Mouse (Mus musculus): ENCODE results near the gene Rcbtb2.
A peak's percentile ranks its signal among the peaks of the same experiment; 100 is the strongest.

Gene Rcbtb2

GRCm38 (mm10) chr14:73201447-73201846 lies 78.6 kb downstream of the Rcbtb2 start:
- peak; percentile 15 for DNase-seq (ENCODE audit: low read depth, low spot score)

- peak; percentile 70 for DNase-seq (ENCODE audit: low read depth, low spot score)
These were observed 81.2 kb downstream of the Rcbtb2 start for GRCm38 (mm10) chr14:73204016-73204415.

- no peak for DNase-seq (ENCODE audit: low read depth, low spot score)
These were observed 86.4 kb downstream of the Rcbtb2 start for GRCm38 (mm10) chr14:73209262-73209661.

- no peak for DNase-seq (ENCODE audit: low read depth, low spot score)
These were observed 87.4 kb downstream of the Rcbtb2 start for GRCm38 (mm10) chr14:73210196-73210595.

GRCm38 (mm10) chr14:73211477-73211876 lies 88.6 kb downstream of the Rcbtb2 start:
- no peak for DNase-seq (ENCODE audit: low read depth, low spot score)

- DNase-seq (ENCODE audit: low read depth, low spot score): peak; percentile 73
These were observed 94.2 kb downstream of the Rcbtb2 start for GRCm38 (mm10) chr14:73217062-73217461.

- DNase-seq (ENCODE audit: low read depth, low spot score): peak; percentile 25
These were observed 99.6 kb downstream of the Rcbtb2 start for GRCm38 (mm10) chr14:73222316-73222970.

- DNase-seq (ENCODE audit: low read depth, low spot score): peak; percentile 38
These were observed 103.5 kb downstream of the Rcbtb2 start for GRCm38 (mm10) chr14:73226346-73226745.

GRCm38 (mm10) chr14:73226849-73227248 lies 104.0 kb downstream of the Rcbtb2 start:
- no peak for DNase-seq (ENCODE audit: low read depth, low spot score)

GRCm38 (mm10) chr14:73231286-73231982 lies 108.6 kb downstream of the Rcbtb2 start:
- no peak for DNase-seq (ENCODE audit: low read depth, low spot score)

- no peak for DNase-seq (ENCODE audit: low read depth, low spot score)
These were observed 111.7 kb downstream of the Rcbtb2 start for GRCm38 (mm10) chr14:73234468-73235031.

GRCm38 (mm10) chr14:73237848-73238321 lies 115.0 kb downstream of the Rcbtb2 start, which contains the start of gene Lpar6:
Lpar6 (plus strand) TSS chr14:73237895.
- peak; percentile 59 for DNase-seq (ENCODE audit: low read depth, low spot score)

- peak; percentile 50 for DNase-seq (ENCODE audit: low read depth, low spot score)
These were observed 115.8 kb downstream of the Rcbtb2 start for GRCm38 (mm10) chr14:73238498-73239250.

- DNase-seq (ENCODE audit: low read depth, low spot score): no peak
These were observed 116.5 kb downstream of the Rcbtb2 start for GRCm38 (mm10) chr14:73239291-73239690.

GRCm38 (mm10) chr14:73239857-73240256 lies 117.0 kb downstream of the Rcbtb2 start:
- no peak for DNase-seq (ENCODE audit: low read depth, low spot score)

- no peak for DNase-seq (ENCODE audit: low read depth, low spot score)
These were observed 121.3 kb downstream of the Rcbtb2 start for GRCm38 (mm10) chr14:73244061-73244597.

GRCm38 (mm10) chr14:73250056-73250455 lies 127.2 kb downstream of the Rcbtb2 start:
- DNase-seq (ENCODE audit: low read depth, low spot score): no peak

GRCm38 (mm10) chr14:73252276-73252675 lies 129.4 kb downstream of the Rcbtb2 start:
- peak; percentile 70 for DNase-seq (ENCODE audit: low read depth, low spot score)

GRCm38 (mm10) chr14:73253453-73254251 lies 130.8 kb downstream of the Rcbtb2 start:
- DNase-seq (ENCODE audit: low read depth, low spot score): no peak

GRCm38 (mm10) chr14:73254412-73254811 lies 131.6 kb downstream of the Rcbtb2 start:
- no peak for DNase-seq (ENCODE audit: low read depth, low spot score)

All from brain, adult 2 months (tissue).